Mouse (Mus musculus) right cerebral cortex, postnatal 25 days (tissue): ENCODE measurements around the gene Gas7.

Source experiments
- DNase-seq: peaks from one replicate; pipeline ENCODE4 v3.0.0; 2022

Gene Gas7

DNA sequence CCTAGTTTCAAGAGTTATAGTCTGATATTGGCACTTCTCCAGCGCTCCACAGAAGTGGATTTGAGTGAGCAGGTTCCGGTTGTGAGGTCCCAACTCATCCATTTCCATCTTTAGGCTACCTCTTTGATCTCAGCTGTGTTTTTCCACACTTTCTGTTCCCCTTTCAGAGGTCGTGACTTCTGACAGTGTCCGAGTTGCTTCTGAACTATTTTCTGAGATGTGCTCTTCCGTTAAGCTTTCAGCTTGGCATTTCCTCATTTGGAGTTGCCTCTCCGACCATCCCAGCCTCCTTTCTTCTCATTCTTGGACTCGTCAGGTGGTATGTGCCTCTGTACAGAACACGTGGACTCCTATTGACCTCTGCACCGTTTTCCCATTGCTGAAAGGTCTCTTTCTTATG lies 123.9 kb downstream of the Gas7 start:
- DNase-seq, result no peak

DNA sequence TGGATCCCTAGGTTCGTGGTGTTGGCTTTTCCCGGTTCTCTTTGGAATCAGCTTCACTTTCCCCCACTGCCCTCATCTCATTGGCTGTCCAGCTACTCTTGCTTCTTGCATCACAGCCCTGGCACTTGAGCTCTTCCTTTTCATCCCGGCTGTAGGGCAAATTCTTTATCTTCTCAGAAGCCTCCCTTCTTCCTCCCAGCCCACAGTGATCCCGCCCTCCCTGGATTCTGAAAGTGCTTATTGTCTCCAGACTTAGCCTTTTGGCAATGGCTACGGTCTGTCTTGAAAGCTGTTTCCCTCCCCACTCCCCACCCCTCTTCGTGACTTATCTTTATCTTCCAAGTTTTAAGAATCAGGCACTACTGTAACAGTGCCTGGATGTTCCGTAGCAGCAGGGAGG lies 126.3 kb downstream of the Gas7 start:
- no peak for DNase-seq

DNA sequence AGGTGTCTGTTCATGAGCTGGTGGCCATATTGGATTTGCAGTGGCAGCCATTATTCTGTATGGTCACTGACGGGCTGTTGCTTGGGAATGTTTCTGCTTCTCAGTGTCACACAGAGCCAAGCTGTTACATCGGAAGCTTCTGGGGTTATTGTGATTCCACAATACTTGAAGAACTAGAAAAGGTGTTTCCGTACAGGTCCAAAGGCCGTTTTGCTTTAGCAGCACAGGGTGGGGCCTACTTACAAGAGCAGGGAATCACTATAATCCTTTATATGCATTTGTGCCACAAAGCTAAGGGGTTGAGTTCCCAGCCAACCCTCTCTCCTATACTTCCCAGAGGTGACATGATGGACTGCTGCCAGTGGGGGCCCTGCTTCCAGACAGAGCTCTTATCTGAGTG lies 127.3 kb downstream of the Gas7 start:
- DNase-seq, result no peak

DNA sequence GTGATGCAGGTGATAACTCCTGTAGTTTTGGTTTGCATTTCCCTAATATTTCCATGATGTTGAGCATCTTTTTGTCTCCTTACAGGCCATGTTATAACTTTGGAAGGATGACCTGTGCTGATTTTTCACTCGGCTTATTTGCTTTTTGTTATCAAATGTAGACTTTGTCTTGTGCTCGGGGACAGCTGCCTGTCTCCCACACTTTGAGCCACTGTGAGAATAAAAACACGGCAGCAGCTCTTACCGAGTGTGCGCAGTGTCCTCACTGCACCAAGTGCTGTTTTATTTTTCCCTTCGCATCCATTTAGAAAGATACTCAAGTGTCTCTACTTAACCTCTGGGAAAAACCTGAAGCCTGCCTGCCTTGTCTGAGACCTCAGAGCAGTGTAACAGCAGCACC lies 129.8 kb downstream of the Gas7 start:
- DNase-seq, result no peak

DNA sequence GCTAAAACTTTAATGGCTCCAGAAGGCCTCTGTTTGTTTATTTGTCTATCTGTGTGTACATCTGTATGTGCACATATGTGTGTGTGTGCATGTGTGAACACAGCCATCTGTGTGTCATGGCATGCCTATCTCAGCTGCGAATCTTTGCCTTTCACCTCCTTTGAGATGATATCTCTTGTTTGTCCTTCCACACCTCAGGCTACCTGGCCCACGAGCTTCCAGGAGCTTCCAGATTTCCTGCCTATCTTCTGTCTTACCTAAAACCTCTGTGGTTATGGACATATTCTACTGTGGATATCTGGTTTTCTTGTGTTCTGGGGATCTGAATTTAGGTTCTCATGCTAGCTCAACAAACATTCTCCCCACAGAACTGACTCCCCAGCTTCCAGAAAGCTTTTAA lies 130.4 kb downstream of the Gas7 start:
- no peak for DNase-seq

DNA sequence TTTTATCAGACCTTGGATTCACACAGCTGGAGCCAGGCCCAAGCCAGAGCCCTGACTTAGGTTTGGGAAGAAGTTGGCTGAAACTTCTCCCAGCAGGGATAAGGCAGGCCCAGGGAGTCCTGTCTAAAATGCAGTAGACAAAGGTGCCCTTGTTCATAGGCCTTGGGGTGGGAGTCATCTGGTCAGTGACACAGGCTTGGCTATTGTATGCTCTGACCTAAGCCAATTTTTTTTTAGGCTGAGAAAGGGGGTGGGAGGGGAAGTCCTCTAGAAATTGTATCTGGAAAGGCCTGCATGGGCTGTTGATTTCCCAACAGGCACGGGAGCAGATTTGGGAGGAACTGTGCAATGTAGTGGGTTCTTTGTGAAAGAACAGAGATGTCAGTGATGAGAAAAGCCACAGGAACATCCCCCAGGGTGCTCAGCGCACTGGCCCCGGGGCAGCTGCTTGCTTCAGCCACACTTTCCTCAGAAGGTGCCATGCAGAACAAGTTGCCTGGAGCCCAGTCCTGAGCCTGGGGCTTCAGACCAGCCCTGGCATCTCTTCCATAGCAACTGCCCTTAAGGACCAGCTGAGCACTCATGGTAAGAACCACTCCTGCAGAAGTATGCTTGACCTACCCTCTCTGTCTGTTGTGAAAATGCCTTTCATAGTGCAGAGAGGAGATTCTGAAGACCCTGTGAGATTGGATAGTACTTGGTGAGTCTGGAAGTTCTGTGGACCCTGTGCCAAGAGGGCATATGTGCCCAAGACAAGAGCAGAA lies 131.2 kb downstream of the Gas7 start:
- DNase-seq, result no peak

DNA sequence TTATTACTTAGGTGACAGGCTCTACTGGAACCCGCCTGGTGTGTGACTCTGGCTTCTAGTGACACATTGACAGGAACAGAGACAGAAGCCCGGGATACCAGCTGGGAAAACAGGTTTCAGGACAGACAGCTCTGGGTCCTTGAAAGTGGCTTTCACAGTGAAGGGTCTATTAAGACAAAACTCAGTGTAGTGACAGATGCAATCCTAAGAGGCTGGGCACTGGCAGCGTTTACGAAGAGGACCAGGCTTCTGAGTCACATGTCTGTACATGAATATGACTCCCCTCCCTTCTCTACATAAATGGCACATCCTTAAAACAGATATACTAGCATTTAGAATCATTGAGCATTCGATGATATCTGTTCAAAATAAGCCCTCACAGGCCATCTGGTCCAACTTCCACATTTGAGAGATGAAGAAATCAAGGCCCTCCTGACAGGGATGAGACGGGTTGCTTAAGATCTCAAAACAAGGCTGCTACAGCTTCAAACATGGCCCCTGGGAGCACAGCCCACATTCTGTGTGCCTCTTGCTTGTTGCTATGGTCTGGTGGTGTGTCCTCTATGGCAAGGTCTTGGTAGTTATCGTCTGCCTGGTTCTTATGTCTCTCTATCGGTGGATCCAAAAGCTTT lies 133.1 kb downstream of the Gas7 start:
- DNase-seq, result no peak

DNA sequence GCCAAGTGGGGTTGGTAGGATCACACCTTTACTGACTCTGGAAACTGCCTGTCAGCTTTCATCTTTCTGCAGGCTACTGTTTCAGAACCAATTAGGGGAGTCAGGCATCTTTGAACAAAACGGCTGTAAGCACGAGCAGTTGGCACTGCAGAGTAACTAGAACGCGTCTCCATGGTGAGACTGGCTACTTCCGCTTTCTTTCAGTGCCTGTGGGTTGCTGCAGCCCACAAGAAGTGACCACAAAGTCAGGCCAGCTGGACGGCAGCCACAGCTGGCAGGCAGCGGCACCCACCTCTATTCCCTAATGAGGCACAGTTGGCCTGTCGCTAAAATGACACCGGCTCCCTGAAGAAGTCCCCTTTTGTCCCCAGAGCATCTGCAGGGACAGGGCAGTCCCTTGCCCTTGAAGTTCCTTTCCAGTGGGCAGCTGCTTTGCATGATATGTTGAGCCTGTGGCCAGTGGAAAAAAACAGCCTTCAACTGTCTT lies 133.6 kb downstream of the Gas7 start:
- DNase-seq, result peak; percentile 70

DNA sequence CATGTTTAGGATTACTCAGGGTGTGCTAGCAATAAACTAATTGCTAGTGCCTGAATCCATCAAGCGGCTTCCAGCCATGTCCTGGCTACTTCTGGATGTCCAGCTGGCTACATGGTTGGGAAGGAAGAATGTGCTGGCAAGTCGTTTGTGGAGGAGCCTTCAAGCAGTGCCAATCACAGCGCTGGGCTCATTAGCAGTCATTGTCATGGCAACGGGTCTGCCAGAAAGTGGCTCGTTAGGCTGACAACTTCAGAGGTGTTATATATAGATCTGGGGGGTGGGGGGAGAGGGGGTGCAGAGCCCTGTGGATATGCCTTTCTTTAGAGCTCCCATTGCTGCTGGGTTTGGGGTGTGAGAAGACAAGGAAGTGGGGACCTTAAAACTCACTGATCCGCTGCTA lies 141.0 kb downstream of the Gas7 start:
- DNase-seq, result peak; percentile 85

DNA sequence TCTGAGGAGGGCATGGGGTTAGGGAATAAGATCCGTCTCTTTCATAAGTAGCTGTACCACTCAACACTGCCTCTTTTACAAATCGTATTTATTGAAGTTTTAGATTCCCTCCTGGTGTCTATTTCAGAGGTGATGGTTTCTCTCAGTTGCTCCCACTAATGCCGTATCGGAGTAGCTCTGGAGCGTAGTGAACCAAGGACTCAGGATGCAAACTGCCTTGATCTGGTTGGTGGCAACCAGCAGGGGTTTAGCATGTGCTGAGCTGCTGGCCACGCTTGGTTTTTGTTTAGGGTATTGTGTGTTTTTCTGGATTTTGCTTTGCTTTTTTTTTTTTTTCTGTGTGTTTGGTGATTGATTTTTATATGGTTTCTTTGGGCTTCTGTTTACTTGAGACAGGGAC lies 141.6 kb downstream of the Gas7 start:
- DNase-seq, result peak; percentile 18

DNA sequence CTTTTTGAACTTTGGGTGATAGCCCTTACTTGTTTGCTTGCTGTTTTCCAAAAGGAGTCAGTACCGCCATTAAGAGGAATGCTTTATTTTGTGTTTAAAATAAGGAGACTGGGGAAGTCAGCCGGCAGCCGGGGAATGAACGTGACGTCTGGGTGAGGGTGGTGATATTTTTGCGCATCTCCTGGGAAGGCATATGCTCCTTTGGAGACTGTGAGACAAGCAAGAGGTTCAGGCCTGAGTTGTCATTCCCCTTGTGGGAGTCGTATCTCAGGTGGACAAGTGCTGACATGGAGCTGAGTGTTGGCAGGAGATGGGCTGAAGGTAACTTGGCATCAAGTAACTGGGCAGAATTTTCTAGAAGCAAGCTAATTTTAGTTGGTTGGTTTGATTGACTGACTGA lies 142.2 kb downstream of the Gas7 start:
- DNase-seq, result peak; percentile 72

DNA sequence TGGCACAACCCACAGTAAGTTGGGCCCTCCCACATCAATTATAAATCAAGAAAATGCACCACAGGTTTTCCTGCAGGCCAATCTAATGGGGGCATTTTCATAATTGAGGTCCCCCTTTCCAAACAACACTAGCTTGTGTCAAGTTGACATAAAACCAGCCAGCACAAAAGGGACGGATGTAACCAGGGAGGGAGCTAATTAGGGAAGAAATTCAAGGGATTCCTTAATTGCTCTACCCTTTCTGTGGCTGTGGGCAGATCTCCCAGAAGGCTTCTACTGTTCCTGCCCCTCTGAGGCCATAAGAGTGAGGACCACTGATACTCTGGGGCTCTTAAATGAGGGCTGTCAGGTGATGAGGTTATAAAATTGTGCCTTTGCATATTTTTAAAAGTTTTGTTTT lies 143.9 kb downstream of the Gas7 start:
- DNase-seq, result no peak

DNA sequence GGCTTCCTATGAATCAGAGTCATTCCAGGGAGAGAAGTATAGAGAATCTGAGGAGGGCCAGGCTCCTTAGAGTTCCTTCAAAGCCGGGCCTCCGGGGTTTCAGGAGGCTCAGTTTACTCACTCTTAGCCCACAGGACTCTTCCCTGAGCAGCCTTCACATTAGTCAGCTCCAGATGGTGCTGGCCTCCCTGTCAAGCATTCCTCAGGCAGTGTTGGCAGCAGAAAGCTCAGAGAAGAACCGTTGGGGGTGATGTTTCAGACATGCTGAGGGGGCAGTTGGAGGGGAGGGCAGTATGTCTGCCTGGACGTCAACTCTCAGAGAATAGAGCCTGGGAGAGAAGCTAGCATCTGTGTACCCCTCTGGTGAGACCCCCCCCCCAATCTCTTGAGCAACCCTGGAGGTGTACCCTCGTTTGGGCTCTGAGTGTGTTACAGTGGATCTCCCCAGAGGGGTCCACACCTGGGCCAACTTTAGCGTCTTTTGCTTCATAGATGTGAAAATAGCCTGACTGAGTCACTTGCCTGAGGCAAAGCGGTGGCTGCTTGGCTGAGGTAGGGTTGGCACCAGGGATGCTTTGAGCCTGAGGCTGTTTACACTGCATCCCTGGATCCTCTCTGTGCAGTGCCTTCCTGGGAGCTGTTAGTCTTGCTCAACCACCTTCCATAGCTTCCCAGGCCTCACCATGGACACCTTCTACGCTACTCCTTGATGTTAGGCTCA lies 145.6 kb downstream of the Gas7 start:
- peak; percentile 66 for DNase-seq

DNA sequence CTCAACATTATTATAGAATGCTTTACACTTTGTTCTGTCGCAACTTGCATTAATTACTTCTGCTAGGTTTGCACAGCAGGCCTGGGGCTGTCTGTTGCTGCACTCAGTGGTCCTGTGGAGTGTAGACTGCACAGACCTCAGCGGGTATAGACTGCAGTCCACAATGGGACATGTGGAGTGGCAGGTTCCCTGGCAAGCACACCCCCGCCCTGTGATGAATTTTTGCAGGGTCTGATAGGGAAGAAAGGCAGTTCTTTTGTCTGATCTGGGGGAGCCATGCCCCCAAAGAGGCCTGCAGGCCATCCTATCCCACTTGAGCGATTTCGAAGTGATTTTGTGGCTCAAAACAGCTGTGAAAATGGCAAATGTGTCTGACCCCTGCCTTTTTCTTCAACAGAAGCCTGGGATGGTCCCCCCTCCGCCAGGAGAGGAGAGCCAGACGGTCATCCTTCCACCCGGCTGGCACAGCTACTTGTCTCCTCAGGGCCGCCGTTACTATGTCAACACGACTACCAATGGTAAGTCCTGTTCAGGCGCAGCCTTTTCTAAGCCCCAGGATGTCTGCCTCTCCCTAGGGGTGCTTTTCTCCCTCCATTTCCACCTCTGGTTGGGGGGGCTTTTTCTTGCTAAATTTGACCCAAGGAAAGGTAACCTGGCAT lies 147.6 kb downstream of the Gas7 start:
- no peak for DNase-seq

DNA sequence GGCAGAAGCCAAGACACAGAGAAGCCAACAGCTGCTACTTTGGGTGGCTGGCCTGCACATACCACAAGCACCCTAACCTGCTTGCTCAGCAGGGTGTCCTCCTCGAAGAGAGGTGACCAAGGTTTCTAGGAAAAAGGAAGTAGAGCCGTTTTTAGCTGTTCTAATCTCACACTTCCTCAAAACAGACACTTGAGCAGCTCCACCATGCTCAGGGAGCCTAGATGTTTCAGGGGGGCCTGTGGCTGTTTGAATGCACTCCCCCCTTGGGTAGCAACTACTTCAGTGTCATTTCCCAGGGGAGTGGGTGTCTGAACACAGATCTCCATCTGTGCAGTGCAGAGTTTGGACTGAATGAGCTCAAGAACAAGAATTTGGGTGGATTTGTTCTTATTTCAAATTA lies 149.2 kb downstream of the Gas7 start:
- DNase-seq, result no peak

DNA sequence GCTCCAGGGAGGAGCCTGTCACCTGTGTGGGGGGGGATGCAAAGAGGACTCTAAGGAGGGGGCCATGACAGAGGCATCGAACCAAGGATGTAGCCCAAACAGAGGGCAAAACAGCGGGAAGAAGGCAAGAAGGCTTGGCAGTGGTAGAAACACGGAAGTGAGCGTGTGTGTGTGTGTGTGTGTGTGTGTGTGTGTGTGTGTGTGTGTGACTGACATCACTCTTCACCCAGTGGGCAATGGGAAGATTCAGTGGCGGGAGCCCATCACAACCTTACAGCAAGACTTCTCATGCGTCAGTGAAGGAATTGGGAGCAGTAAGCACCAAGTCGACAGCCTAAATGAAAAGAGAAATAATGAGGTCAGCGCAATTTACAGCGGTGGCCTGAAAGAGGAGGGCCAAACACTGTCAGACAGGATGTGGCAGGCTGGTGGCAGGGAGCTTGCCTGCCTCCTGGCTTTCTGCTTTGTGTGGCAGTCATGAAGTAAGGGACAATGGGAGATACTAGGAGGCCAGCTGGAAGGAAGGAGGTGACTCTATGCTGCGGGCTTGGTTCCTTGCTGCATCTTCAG lies 153.0 kb downstream of the Gas7 start:
- DNase-seq, result no peak

DNA sequence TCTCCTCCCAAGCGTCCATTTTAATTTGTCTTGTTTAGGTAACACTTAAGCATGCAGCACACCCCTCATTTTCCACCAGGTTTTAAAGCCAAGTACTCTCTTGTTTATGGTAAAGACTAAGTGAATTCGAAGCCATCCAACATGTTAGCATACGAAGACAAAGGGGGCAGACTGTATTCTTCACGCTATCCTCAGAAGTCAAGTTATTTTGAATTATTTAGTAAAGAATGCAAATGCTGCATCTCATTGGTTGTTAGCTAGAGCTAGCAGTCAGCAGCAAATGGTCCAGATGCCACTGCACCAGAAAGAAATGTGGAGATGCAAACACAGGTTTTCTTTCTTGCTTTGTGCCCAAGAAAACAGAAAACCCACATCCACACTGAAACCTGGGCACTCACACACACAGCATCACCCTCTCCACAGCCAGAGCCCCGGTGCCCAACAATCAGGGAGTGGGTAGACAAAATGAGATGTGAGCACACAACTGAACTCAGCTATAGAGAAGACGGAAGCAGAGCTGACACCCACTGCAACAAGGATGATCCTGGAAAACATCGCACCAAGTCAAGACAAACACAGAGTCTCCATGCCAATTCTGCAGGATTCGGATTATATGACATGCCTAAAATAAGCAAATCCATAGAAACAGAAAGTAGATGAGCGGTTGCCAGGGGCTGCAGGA lies 157.1 kb downstream of the Gas7 start:
- no peak for DNase-seq

DNA sequence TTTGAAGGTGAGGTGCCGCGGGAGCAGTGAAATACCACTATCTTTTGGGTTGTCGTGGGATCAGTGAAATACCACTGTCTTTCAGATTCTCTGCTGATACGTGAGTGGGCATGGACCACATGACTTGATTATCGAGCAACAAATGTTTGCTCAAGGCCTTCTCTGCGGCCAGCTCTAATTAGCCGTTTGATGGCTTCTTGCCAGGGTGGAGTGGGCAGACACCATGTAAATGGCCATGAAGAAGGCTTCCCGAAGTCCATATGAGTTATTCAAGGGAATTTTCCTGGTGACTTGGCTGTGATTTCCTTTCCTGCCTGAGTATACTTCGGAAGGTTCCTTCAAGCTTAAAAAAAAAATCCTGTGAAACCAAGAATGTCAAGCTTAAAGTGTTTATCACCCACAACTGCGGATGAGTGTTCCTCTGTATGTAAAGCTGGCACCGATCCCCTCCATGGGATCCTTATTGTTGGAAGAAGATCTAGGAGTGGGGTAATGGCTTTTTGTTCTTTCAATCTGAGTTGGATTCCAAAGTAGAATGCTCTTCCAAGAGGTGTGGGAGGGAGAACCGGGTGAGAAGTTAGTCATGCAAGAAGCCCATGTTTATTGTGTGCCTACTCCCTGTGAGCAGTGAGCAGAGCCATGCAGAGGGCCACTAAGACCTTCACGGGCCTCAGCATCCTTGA lies 161.5 kb downstream of the Gas7 start:
- no peak for DNase-seq

DNA sequence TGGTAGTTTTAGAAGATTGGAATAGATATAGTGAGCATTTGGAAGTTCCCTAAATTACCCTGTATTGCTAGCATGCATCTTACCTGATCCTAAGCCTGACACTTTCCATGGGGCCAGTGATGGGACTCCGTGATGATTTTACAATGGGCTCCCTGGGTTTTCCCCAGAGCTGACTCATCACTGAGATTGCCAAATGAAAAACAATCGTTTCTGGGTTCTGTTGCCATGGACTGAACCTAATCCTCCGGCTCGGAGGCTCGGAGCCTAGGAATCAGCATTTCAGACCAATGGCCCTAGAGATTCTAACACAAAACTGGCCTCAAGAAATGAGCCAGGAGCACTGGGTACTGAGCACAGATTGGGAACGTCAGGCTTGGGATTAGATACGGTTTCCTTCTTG lies 167.1 kb downstream of the Gas7 start:
- no peak for DNase-seq

DNA sequence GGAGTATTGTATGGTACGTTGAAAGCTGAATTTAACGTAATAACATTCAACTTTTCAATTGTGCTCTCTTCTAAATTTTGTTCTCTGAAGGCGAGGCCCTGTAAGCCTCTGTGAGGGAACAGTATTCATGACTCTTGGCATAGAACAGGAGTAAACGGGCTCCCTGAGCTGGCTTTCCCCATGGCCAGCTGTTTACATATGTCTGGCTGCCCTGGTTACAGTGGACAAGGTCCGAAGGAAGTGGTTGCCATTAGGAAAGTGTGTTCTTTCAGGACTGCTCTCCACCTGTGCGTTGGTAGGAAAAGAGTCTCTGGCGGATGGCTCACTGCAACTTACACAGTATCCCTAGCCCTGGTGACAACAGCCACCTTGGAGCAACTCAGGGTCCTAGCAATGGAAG lies 171.9 kb downstream of the Gas7 start:
- DNase-seq, result no peak

DNA sequence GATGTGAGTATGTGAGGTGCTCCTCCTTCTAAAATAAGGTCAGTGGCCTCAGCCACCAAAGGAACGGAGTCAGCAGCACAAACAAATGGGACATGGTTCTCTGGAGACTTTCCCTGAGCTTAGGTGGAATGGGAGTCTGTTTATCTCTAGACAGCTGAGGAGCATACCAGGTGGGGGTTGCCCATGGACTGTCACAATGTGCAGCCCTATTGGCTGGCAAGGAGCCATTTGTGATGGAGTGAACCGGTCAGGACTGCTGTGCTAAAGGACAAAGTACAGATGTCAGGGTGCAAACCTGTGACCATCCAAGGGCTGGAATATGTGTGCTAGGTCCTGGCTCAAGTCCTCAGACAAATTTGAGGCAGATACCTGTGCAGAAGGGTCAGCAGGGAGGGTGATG lies 173.3 kb downstream of the Gas7 start:
- DNase-seq, result no peak

DNA sequence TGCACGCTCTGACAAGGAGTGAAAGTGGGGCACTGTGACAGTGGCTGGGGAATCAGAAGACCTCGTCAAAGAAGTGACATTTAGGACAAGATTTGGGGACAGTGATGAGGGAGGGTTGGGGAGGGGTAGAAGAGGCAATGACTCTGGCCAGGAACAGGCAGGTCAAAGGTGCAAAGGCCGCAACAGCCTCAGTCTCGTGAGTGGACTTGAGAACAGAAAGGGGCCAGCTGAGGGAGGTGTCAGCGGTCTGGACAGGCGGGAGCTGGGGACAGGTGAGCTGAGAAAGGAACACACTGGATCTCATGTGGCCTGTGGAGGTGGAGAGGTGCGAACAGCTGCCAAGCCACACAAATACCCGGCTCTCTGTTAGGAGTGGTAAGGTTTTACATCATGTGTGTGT lies 177.7 kb downstream of the Gas7 start:
- no peak for DNase-seq
